Mouse (Mus musculus) stomach, embryonic 15.5 days (tissue): ENCODE data around the gene Rhot1. TPM values are rescaled to one million over a fixed set of nuclear protein-coding genes. Genes with fewer than 3 reads are reported as not detected.

Source experiments
- ATAC-seq: fragments of 200-750 bp; cut with Nextera tagmentation; 2 replicates; pipeline ENCODE4 v1.8.0; 2017; ENCODE audit warnings: low read depth, moderate number of reproducible peaks, moderate TSS enrichment; ENCODE audit not compliant: insufficient read depth, low FRiP score
- H3K27ac ChIP-seq: fragments of 300-500 bp; sonication (generic); 2 replicates; pipeline ENCODE4 v1.5.1; 2015; ENCODE audit warnings: mild to moderate bottlenecking, inconsistent platforms
- H3K27me3 ChIP-seq: fragments of 300-500 bp; sonication (generic); replicated peaks from 2 replicates; pipeline ENCODE4 v1.6.1; 2015; ENCODE audit warnings: inconsistent platforms
- H3K36me3 ChIP-seq: fragments of 300-500 bp; sonication (generic); 2 replicates; pipeline ENCODE4 v1.6.1; 2015; ENCODE audit warnings: inconsistent platforms
- H3K4me1 ChIP-seq: fragments of 300-500 bp; sonication (generic); 2 replicates; pipeline ENCODE4 v1.6.1; 2015; ENCODE audit warnings: inconsistent platforms
- H3K4me2 ChIP-seq: fragments of 300-500 bp; sonication (generic); 2 replicates; pipeline ENCODE4 v1.6.1; 2015; ENCODE audit warnings: mild to moderate bottlenecking, inconsistent platforms
- H3K4me3 ChIP-seq: fragments of 300-500 bp; sonication (generic); replicated peaks from 2 replicates; pipeline ENCODE4 v1.5.1; 2015; ENCODE audit warnings: inconsistent platforms
- H3K9ac ChIP-seq: fragments of 300-500 bp; sonication (generic); 2 replicates; pipeline ENCODE4 v1.6.1; 2015; ENCODE audit warnings: inconsistent platforms
- H3K9me3 ChIP-seq: fragments of 300-500 bp; sonication (generic); 2 replicates; pipeline ENCODE4 v1.6.1; 2016; ENCODE audit warnings: inconsistent platforms
- WGBS: fragments of 180-500 bp; shearing (Covaris S2); methylation state at CpG from one replicate; pipeline ENCODE4 v1.1.7; 2015; 5-methylcytosine and 5-hydroxymethylcytosine counted together
- polyA plus RNA-seq: library from polyadenylated mRNA; unstranded; fragments of >200 nt; fragmentation: Nextera tagmentation; extraction: Ambion mirVana; gene quantifications from 2 replicates; pipeline ENCODE4 v1.2.1, GENCODE M21; 2015

The Rhot1 gene
- polyA plus RNA-seq, 1 experiment from 2014 or later = 47.7 TPM

GRCm38 (mm10) chr11:80292463-80292862, 83.6 kb downstream of the Rhot1 start:
- Histone ChIP-seq H3K4me1 (peaks cover 15% of the 10 kb centered on the region; the same call in 1 of the 2 replicates), H3K9me3 (no peaks in the 10 kb centered on the region), H3K9ac (no peak overlapping the region), H3K4me2 (no peak overlapping the region), H3K27me3 (0 out of 2 replicates have a peak, but pooled peaks cover 13% of the 10 kb centered on the region), H3K27ac (no peak overlapping the region), H3K36me3 (no peaks in the 10 kb centered on the region), H3K4me3 (no peak overlapping the region)
- WGBS = 64% methylated on average over 7 of the region's 7 CpGs
- ATAC-seq = no peak

GRCm38 (mm10) chr11:80295066-80295465, 86.2 kb downstream of the Rhot1 start:
- H3K36me3 ChIP-seq = no peaks in the 10 kb centered on the region
- ATAC-seq = no peak
- peaks cover 15% of the 10 kb centered on the region for H3K27me3 ChIP-seq
- H3K4me2 ChIP-seq = no peak overlapping the region
- WGBS = 20% methylated on average over 9 of the region's 9 CpGs
- no peak overlapping the region for H3K27ac ChIP-seq
- no peak overlapping the region for H3K4me3 ChIP-seq
- H3K9me3 ChIP-seq = no peaks in the 10 kb centered on the region
- peaks cover 7% of the 10 kb centered on the region; the same call in 1 of the 2 replicates for H3K4me1 ChIP-seq
- H3K9ac ChIP-seq = no peak overlapping the region

DNA sequence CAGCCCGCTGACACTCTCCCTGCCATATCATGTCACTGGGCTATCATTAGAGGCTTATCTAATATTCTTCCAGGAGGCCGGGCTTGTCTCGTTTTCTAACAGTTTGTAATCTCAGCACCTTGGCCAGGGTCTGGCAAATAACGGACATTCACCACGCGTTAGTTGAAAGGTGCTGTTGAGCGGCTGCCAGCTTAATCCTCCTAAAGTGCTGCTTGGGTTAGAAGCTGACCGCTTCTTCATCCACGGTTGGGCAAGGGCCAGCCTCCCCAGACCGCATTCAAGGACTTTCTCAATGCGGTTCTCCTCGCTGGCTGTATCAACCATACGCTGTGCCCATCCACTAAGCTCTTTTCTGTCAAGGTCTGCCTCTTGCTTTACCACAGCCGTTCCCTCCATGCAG, 87.0 kb downstream of the Rhot1 start:
- no peak overlapping the region for H3K4me2 ChIP-seq
- no peak overlapping the region for H3K9ac ChIP-seq
- H3K4me3 ChIP-seq = no peak overlapping the region
- H3K36me3 ChIP-seq = no peaks in the 10 kb centered on the region
- H3K27ac ChIP-seq = no peak overlapping the region
- H3K27me3 ChIP-seq = peaks cover 21% of the 10 kb centered on the region
- ATAC-seq = no peak
- 19% methylated on average over 14 of the region's 14 CpGs for WGBS
- no peaks in the 10 kb centered on the region for H3K9me3 ChIP-seq
- peaks cover under 1% of the 10 kb centered on the region; the same call in 1 of the 2 replicates for H3K4me1 ChIP-seq

- Histone ChIP-seq H3K4me1 (peaks cover 18% of the 10 kb centered on the region), H3K9me3 (no peaks in the 10 kb centered on the region), H3K9ac (no peak overlapping the region), H3K4me3 (no peak overlapping the region; the same call in 1 of the 2 replicates), H3K36me3 (no peaks in the 10 kb centered on the region), H3K27ac (no peak overlapping the region), H3K27me3 (peaks cover 20% of the 10 kb centered on the region), H3K4me2 (peak overlapping the region; percentile 99; the same call in 1 of the 2 replicates)
- 7% methylated on average over 11 of the region's 12 CpGs for WGBS
- no peak for ATAC-seq
Observed at GRCm38 (mm10) chr11:80299513-80300235, 90.9 kb downstream of the Rhot1 start.

DNA sequence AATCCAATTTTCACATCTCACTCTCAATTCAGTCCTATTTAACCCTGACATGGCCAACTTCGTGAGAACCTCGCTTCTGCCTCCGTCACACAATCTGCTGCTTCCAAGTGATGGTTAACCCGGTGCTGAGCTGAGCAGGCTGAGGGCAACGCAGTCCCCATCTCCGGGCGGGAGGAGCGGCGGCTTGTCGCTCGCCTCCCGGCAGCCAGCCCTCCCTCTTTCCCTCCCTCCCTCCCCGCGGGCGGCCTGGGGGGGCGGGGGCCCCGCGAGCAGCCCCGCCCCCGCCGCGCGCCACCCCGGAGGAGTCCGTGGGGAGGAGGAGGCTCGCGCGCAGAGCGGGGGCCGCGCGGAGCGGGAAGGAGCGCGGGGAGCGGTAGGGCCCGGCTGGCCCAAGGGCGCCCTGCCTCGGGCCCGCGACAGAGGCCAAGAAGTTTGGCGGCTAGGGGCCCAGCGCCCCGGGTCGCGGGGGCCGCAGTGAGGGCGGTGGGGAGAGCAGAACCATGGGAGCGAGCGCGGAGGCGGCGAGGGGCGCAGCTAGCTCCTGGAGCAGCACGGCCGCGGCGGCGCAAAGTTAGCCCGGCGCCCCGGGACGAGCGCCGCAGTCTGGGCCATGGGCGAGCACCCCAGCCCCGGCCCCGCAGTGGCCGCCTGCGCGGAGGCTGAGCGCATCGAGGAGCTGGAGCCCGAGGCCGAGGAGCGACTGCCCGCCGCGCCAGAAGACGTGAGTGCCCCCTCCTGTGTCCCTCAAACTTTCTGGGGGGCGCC, 91.9 kb downstream of the Rhot1 start, which contains the start of gene Rhbdl3:
Gene Rhbdl3, plus strand, starts transcription at position 362 of the 765 bp plus-strand sequence.
- H3K27ac ChIP-seq = 0 out of 2 replicates have a peak within 1 kb of the TSS, but pooled peaks have one; percentile 26
- peak within 1 kb of the TSS; percentile 55 for H3K4me3 ChIP-seq
- peaks cover 18% of the 10 kb centered on the region for H3K4me1 ChIP-seq
- no peaks in the 10 kb centered on the region for H3K9me3 ChIP-seq
- peaks cover 19% of the 10 kb centered on the region for H3K27me3 ChIP-seq
- H3K9ac ChIP-seq = peak within 1 kb of the TSS; percentile 42
- ATAC-seq = peak; percentile 58; the same call in 1 of the 2 replicates
- H3K36me3 ChIP-seq = no peaks in the 10 kb centered on the region
- H3K4me2 ChIP-seq = peak within 1 kb of the TSS; percentile 99
- WGBS = under 1% methylated on average over 61 of the region's 81 CpGs

DNA sequence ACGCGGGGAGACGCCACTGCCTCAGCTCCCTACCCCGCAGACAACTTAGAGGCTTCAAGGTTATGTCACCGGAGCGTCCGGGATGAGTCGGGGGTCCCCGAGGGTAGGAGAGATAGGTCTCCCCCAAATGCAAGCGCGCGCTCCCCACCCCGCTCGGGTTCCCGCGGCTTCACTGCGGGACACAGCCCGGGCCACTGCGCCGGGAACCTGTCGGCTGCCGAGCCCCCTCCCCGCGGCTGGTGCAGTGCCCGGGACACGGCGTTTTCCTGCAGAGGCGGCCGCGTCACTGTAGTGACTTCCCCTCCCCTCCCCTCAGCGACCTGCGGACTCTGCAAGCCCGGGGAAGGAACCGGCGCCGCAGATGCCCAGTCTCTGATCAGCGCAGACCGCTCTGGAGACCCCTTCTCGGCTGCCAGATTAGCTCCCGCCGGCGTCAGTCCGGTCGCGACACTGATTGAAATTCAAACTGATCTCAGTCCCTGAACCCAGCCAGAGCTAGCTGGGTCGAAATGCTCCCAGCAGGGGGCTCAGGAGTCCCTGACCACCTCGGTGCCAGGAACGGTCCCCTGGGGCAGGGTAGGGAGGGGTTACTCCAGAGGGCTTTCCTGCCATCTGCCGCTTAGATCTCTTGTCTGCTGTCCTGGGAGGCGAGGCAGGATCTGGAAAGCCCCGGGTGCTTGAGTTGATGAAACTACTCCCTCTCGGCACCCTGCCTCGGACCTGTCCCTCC, 92.7 kb downstream of the Rhot1 start:
- under 1% methylated on average over 53 of the region's 53 CpGs for WGBS
- Histone ChIP-seq H3K27me3 (peaks cover 15% of the 10 kb centered on the region), H3K4me2 (peak overlapping the region; percentile 99), H3K27ac (0 out of 2 replicates have a peak overlapping the region, but pooled peaks have one; percentile 26), H3K9ac (peak overlapping the region; percentile 42), H3K9me3 (no peaks in the 10 kb centered on the region), H3K4me3 (peak overlapping the region; percentile 55), H3K36me3 (no peaks in the 10 kb centered on the region), H3K4me1 (peaks cover 18% of the 10 kb centered on the region)
- peak; percentile 47 for ATAC-seq

DNA sequence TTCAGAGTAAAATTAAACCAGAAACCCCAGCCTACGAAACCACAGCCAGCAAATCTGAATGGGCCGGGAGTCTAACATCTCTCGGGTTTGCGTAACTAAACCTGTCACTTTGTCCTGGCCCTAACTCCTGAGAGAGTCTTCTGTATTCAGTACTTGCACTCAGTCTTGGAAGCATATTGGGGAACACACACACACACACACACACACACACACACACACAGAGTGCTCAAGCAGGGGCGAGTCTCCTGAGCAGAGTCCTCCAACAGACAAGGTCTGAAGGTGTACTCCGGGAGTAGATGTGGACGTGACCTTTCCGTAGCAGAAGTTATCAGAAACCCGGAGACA, 93.2 kb downstream of the Rhot1 start:
- ATAC-seq = no peak
- peak overlapping the region; percentile 55 for H3K4me3 ChIP-seq
- peaks cover 15% of the 10 kb centered on the region for H3K27me3 ChIP-seq
- WGBS = under 1% methylated on average over 9 of the region's 9 CpGs
- H3K4me2 ChIP-seq = peak overlapping the region; percentile 99
- H3K9ac ChIP-seq = no peak overlapping the region
- H3K27ac ChIP-seq = 0 out of 2 replicates have a peak overlapping the region, but pooled peaks have one; percentile 26
- peaks cover 18% of the 10 kb centered on the region for H3K4me1 ChIP-seq
- H3K36me3 ChIP-seq = no peaks in the 10 kb centered on the region
- H3K9me3 ChIP-seq = no peaks in the 10 kb centered on the region

- ATAC-seq = peak; percentile 51; the same call in 1 of the 2 replicates
- WGBS = 4% methylated on average over 11 of the region's 11 CpGs
- Histone ChIP-seq H3K4me1 (peaks cover 18% of the 10 kb centered on the region), H3K4me3 (peak overlapping the region; percentile 55), H3K9me3 (no peaks in the 10 kb centered on the region), H3K36me3 (no peaks in the 10 kb centered on the region), H3K27ac (no peak overlapping the region), H3K4me2 (peak overlapping the region; percentile 99), H3K27me3 (peaks cover 15% of the 10 kb centered on the region), H3K9ac (no peak overlapping the region)
Observed at GRCm38 (mm10) chr11:80302536-80302935, 93.7 kb downstream of the Rhot1 start.

- Histone ChIP-seq H3K9me3 (no peaks in the 10 kb centered on the region), H3K4me1 (peaks cover 18% of the 10 kb centered on the region), H3K36me3 (no peaks in the 10 kb centered on the region), H3K9ac (no peak overlapping the region), H3K4me2 (no peak overlapping the region), H3K4me3 (no peak overlapping the region), H3K27ac (no peak overlapping the region), H3K27me3 (peaks cover 15% of the 10 kb centered on the region)
- 88% methylated on average over 3 of the region's 3 CpGs for WGBS
- ATAC-seq = no peak
Observed at GRCm38 (mm10) chr11:80303746-80304145, 94.9 kb downstream of the Rhot1 start.

DNA sequence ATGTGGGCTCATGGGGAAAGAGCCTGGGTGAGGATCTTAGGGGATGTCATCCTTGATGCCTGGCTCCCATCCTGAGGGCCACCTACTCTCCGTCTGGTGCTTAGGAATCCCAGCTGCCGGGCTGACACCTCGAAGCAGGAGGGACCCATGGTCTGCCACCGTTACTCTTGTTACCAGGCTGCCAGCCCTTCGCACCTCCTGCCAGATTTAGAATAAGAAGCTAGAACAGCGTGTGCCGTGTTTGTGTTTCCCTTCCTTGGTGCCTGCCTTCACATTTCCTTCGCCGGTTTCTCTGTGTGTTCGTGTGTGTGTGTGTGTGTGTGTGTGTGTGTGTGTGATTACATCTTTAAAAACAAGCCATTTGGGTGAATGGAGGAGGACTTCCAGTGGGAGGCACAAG, 96.0 kb downstream of the Rhot1 start:
- Histone ChIP-seq H3K27ac (no peak overlapping the region), H3K9me3 (no peaks in the 10 kb centered on the region), H3K9ac (no peak overlapping the region), H3K4me2 (no peak overlapping the region), H3K27me3 (peaks cover 14% of the 10 kb centered on the region), H3K4me1 (peaks cover 18% of the 10 kb centered on the region), H3K36me3 (no peaks in the 10 kb centered on the region), H3K4me3 (no peak overlapping the region)
- WGBS = 73% methylated on average over 10 of the region's 10 CpGs
- ATAC-seq = no peak

DNA sequence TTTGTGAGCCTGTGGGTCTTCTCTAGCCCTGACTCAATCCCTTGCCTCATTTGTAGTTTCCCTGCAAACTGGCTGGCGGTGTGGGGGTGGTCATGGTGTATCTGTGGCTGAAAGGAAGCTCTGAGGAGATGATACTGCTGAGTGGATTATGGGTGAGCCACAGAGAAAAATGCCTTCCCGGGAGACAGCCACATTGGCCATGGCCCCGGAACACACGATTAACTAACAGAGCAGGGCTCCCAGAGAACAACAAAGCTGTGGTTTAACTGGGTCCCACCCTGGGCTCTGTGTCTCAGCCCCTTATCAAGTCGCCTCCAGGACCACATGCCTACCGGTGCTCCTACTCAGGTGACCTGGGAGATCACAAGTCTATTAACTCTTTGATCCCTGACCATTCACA, 99.7 kb downstream of the Rhot1 start:
- Histone ChIP-seq H3K4me2 (no peak overlapping the region), H3K4me3 (no peak overlapping the region), H3K9ac (no peak overlapping the region), H3K36me3 (no peaks in the 10 kb centered on the region), H3K27me3 (no peaks in the 10 kb centered on the region), H3K27ac (no peak overlapping the region), H3K9me3 (no peaks in the 10 kb centered on the region), H3K4me1 (no peaks in the 10 kb centered on the region)
- 59% methylated on average over 6 of the region's 6 CpGs for WGBS
- no peak for ATAC-seq
